Mouse (Mus musculus) adrenal gland (tissue): ENCODE measurements around the gene Pianp.

Experiments used
- intact Hi-C: fragments of 180-260 bp; cut with DNase I; formaldehyde crosslinking; loops from one replicate; pipeline ENCODE4 v1.15.1; 2025
- long read RNA-seq, 2 experiments: library from polyadenylated mRNA; unstranded; transcript quantifications; one replicate each; pipeline ENCODE4 v2.0.0; 2020; ENCODE audit warnings: borderline replicate concordance in 1 of 2; ENCODE audit not compliant: insufficient replicate concordance in 1 of 2

Gene Pianp
- long read RNA-seq, experiment 1, partial matches to known transcripts: 1 of 1 reads
- long read RNA-seq, experiment 1, other reads (novel, unspliced or antisense): 0 of 1 reads
- long read RNA-seq, experiment 2, partial matches to known transcripts: 1 of 6 reads
- long read RNA-seq, experiment 2, other reads (novel, unspliced or antisense): 1 of 6 reads

GRCm38 (mm10) chr6:124996551-124997501, at the start of gene Pianp:
Gene Pianp (plus strand): TSS chr6:124996694.
- intact Hi-C loops: no loop called here

- intact Hi-C loops: no loop called here
Observed at GRCm38 (mm10) chr6:124953991-124954715, 42.3 kb upstream of the Pianp start.

- intact Hi-C loops: no loop called here
Observed at GRCm38 (mm10) chr6:124955212-124955611, 41.3 kb upstream of the Pianp start.

GRCm38 (mm10) chr6:124958127-124958526, 38.4 kb upstream of the Pianp start:
- intact Hi-C loops: no loop called here

GRCm38 (mm10) chr6:124959960-124960359, 36.5 kb upstream of the Pianp start:
- intact Hi-C loops: loop anchor here (10.0 kb wide), 1 partner anchor 105 kb away; the partner anchor contains the start of gene P3h3

- intact Hi-C loops: loop anchor here (10.0 kb wide), 1 partner anchor 106 kb away; the partner anchor contains the start of gene P3h3
Observed at GRCm38 (mm10) chr6:124961021-124961420, 35.5 kb upstream of the Pianp start.

- intact Hi-C loops: loop anchor here (10.0 kb wide), 1 partner anchor 110 kb away; the partner anchor contains the start of gene P3h3
Observed at GRCm38 (mm10) chr6:124964638-124965037, 31.9 kb upstream of the Pianp start.

GRCm38 (mm10) chr6:124965088-124965719, 31.3 kb upstream of the Pianp start, which contains the start of gene Cops7a:
Gene Cops7a (minus strand): TSS chr6:124965538.
- intact Hi-C loops: loop anchor here (10.0 kb wide), 1 partner anchor 110 kb away; the partner anchor contains the start of gene P3h3

GRCm38 (mm10) chr6:124965747-124966146, 30.7 kb upstream of the Pianp start:
- intact Hi-C loops: loop anchor here (10.0 kb wide), 1 partner anchor 111 kb away; the partner anchor contains the start of gene P3h3

- intact Hi-C loops: loop anchor here (10.0 kb wide), 1 partner anchor 112 kb away; the partner anchor contains the start of gene P3h3
Observed at GRCm38 (mm10) chr6:124966466-124967118, 29.9 kb upstream of the Pianp start.

- intact Hi-C loops: loop anchor here (10.0 kb wide), 1 partner anchor 113 kb away; the partner anchor contains the start of gene P3h3
Observed at GRCm38 (mm10) chr6:124967766-124968165, 28.7 kb upstream of the Pianp start.

- intact Hi-C loops: no loop called here
Observed at GRCm38 (mm10) chr6:124992241-124992640, 4.3 kb upstream of the Pianp start.

GRCm38 (mm10) chr6:124993365-124993764, 3.1 kb upstream of the Pianp start:
- intact Hi-C loops: no loop called here

- intact Hi-C loops: no loop called here
Observed at GRCm38 (mm10) chr6:124993876-124994275, 2.6 kb upstream of the Pianp start.

- intact Hi-C loops: no loop called here
Observed at GRCm38 (mm10) chr6:124995246-124995645, 1.2 kb upstream of the Pianp start.

GRCm38 (mm10) chr6:124995831-124996403, 577 bp upstream of the Pianp start:
- intact Hi-C loops: no loop called here

GRCm38 (mm10) chr6:124998066-124998465, 1.6 kb downstream of the Pianp start:
- intact Hi-C loops: no loop called here

- intact Hi-C loops: no loop called here
Observed at GRCm38 (mm10) chr6:124999091-124999490, 2.6 kb downstream of the Pianp start.

GRCm38 (mm10) chr6:124999546-124999945, 3.1 kb downstream of the Pianp start:
- intact Hi-C loops: no loop called here

- intact Hi-C loops: no loop called here
Observed at GRCm38 (mm10) chr6:125003706-125004105, 7.2 kb downstream of the Pianp start.
